Mouse (Mus musculus) liver, embryonic 12.5 days (tissue): ENCODE data around the gene Fat3. TPM values are rescaled to one million over a fixed set of nuclear protein-coding genes. Genes with fewer than 3 reads are reported as not detected.

ENCODE experiments used
- ATAC-seq: fragments of 200-750 bp; cut with Nextera tagmentation; 2 replicates; pipeline ENCODE4 v1.8.0; 2017; ENCODE audit warnings: moderate number of reproducible peaks, mild to moderate bottlenecking, moderate library complexity
- H3K27ac ChIP-seq: fragments of 300-500 bp; sonication (generic); 2 replicates; pipeline ENCODE4 v1.5.1; 2016; ENCODE audit warnings: mild to moderate bottlenecking
- H3K27me3 ChIP-seq: fragments of 300-500 bp; sonication (generic); replicated peaks from 2 replicates; pipeline ENCODE4 v1.6.1; 2016; ENCODE audit warnings: mild to moderate bottlenecking, moderate library complexity
- H3K36me3 ChIP-seq: fragments of 300-500 bp; sonication (generic); 2 replicates; pipeline ENCODE4 v1.6.1; 2016; ENCODE audit warnings: mild to moderate bottlenecking, moderate library complexity
- H3K4me1 ChIP-seq: fragments of 300-500 bp; sonication (generic); 2 replicates; pipeline ENCODE4 v1.6.1; 2016
- H3K4me2 ChIP-seq: fragments of 300-500 bp; sonication (generic); 2 replicates; pipeline ENCODE4 v1.6.1; 2016; ENCODE audit warnings: mild to moderate bottlenecking, moderate library complexity
- H3K4me3 ChIP-seq: fragments of 300-500 bp; sonication (generic); 2 replicates; pipeline ENCODE4 v1.5.1; 2016; ENCODE audit warnings: mild to moderate bottlenecking, moderate library complexity
- H3K9ac ChIP-seq: fragments of 300-500 bp; sonication (generic); 2 replicates; pipeline ENCODE4 v1.6.1; 2016; ENCODE audit warnings: mild to moderate bottlenecking, moderate library complexity
- H3K9me3 ChIP-seq: fragments of 300-500 bp; sonication (generic); replicated peaks from 2 replicates; pipeline ENCODE4 v1.6.1; 2016; ENCODE audit warnings: mild to moderate bottlenecking, moderate library complexity
- WGBS: fragments of 180-500 bp; shearing (Covaris S2); methylation state at CpG from one replicate; pipeline ENCODE4 v1.1.7; 2016; ENCODE audit not compliant: insufficient replicate concordance; 5-methylcytosine and 5-hydroxymethylcytosine counted together
- polyA plus RNA-seq: library from polyadenylated mRNA; unstranded; fragments of >200 nt; fragmentation: Nextera tagmentation; extraction: Ambion mirVana; gene quantifications from 2 replicates; pipeline ENCODE4 v1.2.1, GENCODE M21; 2016

Gene Fat3
- polyA plus RNA-seq, 1 experiment from 2014 or later = 0.18 TPM

DNA sequence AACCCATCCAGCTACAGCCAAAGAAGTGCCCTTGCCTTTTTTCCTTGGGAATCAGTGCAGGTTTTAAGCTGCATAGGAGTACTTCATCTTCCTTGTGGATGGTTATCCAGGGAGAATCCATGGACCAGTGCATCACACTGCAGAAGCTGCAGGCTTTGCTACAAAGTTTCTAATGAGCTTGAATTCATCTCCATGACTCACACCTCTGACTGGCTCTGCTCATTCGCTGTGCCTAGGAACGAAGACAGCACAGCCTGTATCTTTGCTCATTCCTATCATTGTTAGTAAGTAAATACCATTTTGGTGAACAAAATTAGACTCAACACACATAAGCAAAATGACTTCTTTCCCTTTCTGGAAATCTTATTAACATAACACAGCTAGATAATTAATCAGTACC is 78.4 kb downstream of the Fat3 start:
- 78% methylated on average over 2 of the region's 2 CpGs for WGBS
- no peaks in the 10 kb centered on the region for H3K4me1 ChIP-seq
- H3K27me3 ChIP-seq = no peaks in the 10 kb centered on the region
- H3K9ac ChIP-seq = no peak overlapping the region
- ATAC-seq = no peak
- H3K4me3 ChIP-seq = no peak overlapping the region
- no peaks in the 10 kb centered on the region for H3K9me3 ChIP-seq
- no peak overlapping the region for H3K27ac ChIP-seq
- no peaks in the 10 kb centered on the region for H3K36me3 ChIP-seq
- no peak overlapping the region for H3K4me2 ChIP-seq

DNA sequence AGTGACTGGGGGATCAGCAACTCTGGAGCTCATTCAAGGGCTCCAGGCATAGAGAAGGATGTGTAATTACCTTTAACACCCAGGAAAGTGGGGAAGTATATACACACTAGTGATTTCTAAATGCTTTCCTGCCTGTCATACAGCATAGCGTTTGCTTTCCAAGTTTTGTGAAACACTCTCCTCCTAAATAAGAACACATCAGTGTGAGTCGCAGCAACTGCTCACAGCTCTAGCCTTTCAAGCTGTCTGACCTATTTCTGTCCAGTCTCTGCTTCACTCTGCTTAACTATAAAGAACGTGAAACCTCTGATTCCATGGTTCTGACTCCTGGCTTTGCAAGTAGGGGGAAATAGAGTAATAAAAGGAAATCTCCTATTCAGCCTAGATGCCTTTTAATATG is 98.3 kb downstream of the Fat3 start:
- Histone ChIP-seq H3K36me3 (no peaks in the 10 kb centered on the region), H3K9me3 (no peaks in the 10 kb centered on the region), H3K4me2 (no peak overlapping the region), H3K27me3 (no peaks in the 10 kb centered on the region), H3K4me3 (no peak overlapping the region), H3K27ac (no peak overlapping the region), H3K4me1 (peaks cover 4% of the 10 kb centered on the region; the same call in 1 of the 2 replicates), H3K9ac (no peak overlapping the region)
- WGBS = 73% methylated on average over 3 of the region's 3 CpGs
- no peak for ATAC-seq

DNA sequence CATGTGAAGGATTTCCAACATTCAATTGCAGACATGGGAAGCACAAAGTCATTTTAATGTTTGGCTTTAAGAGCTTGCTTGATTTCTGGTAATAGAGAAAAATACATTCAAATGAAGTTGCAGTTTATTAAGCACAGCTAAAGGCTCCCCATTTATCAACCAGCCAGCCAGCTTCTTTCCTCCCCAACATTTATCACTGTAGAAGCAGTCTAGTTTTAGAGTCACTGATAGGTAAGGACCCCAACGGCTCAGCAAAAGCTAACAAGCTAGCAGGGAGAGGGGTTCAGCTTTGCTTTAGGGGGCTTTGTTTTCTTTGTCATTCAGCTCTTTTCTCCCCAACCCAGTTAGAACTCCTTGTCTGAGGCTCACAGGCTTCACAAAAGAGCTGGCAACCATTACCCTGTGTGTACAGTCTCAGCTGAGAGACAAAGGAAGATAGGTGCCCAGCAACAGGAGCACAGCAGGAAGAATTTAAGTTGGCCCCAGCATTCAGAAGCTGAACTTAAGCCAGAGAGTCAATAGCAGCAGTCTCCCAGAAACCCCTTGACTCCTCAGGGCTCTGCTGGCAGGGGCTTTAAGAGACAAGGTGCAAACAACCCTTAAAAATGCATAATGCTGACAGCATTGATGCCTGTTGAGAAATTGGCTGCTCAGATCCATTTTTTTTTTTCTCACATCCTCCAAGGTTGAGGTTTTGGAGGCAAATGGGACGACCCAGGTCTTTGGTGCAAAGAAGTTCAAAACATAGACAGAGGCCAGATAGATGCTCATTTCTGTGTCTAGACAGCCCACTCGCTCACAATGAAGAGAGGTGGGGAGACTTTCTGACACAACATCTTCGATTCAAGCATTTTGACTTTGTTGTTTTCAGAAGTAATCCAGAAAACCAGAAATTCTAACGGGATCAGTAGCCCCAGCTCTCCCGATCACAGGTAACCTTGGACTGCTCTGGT is 102.1 kb downstream of the Fat3 start:
- no peaks in the 10 kb centered on the region for H3K9me3 ChIP-seq
- WGBS = 47% methylated on average over 6 of the region's 6 CpGs
- no peaks in the 10 kb centered on the region for H3K27me3 ChIP-seq
- no peak overlapping the region for H3K4me3 ChIP-seq
- no peaks in the 10 kb centered on the region for H3K36me3 ChIP-seq
- no peak overlapping the region for H3K9ac ChIP-seq
- H3K4me2 ChIP-seq = no peak overlapping the region
- H3K27ac ChIP-seq = no peak overlapping the region
- no peak for ATAC-seq
- H3K4me1 ChIP-seq = peaks cover 4% of the 10 kb centered on the region; the same call in 1 of the 2 replicates

DNA sequence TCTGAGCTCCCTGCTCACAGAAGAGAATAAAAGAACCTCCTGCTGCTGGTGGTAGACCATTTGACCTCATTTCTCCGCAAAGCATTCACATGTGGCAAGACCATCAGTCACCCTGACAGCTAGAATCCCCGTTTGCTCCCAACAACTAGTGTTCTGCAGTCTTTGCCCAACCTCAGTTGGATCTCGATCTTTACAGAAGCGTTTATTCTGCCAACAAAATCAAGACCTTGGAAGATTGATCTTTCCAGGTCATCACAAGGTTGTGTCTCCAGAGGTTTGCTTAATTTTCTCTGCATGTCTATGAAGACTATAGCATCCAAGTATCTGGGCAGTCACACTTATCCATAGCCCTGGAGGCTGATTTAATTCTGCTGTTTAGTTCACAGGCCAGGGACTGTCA is 111.9 kb downstream of the Fat3 start:
- no peak for ATAC-seq
- H3K9ac ChIP-seq = no peak overlapping the region
- no peaks in the 10 kb centered on the region for H3K36me3 ChIP-seq
- no peak overlapping the region for H3K4me2 ChIP-seq
- no peaks in the 10 kb centered on the region for H3K9me3 ChIP-seq
- no peak overlapping the region for H3K27ac ChIP-seq
- H3K4me3 ChIP-seq = no peak overlapping the region
- WGBS = 53% methylated on average over 4 of the region's 4 CpGs
- H3K4me1 ChIP-seq = no peaks in the 10 kb centered on the region
- no peaks in the 10 kb centered on the region for H3K27me3 ChIP-seq

DNA sequence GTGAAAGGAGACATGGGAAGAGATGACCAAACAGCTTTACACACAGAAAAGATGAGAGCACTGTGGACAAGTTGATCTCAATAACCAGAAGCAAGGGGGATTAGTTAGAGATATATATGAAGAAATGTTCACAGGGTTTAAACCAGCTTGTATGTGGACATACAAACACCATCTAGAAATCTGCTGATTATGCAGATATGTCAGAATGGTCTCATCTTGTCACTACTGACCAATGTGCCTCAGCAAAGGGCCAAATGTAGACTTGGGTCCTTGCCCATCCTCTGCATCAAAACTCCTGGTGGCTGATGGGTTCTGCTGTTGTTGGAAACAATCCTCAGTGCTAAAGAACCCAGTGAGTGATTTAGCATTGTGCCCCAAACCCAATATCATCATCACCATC is 113.6 kb downstream of the Fat3 start:
- Histone ChIP-seq H3K27ac (no peak overlapping the region), H3K27me3 (no peaks in the 10 kb centered on the region), H3K4me3 (no peak overlapping the region), H3K4me1 (no peaks in the 10 kb centered on the region), H3K36me3 (no peaks in the 10 kb centered on the region), H3K9me3 (no peaks in the 10 kb centered on the region), H3K4me2 (no peak overlapping the region), H3K9ac (no peak overlapping the region)
- ATAC-seq = no peak

DNA sequence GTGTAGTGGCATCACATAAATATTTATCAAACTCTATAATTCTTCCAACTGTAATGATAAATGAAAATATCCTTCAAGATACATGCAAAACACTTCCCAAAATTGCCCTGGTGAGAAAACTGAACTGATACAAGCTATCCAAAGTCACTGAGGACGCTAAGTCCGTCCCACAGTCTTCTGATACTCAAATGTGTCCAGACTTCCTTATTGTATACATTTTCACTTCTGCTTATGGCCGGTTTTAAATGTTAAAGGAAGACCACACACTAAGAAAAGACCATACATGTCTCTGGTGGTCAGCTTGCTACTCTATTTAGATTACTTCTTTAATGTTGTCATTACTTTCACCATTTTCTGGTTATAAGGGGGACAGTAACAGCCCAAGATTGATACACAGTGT is 137.4 kb downstream of the Fat3 start:
- WGBS = 53% methylated on average over 3 of the region's 3 CpGs
- no peak overlapping the region for H3K9ac ChIP-seq
- H3K4me2 ChIP-seq = no peak overlapping the region
- no peak overlapping the region for H3K4me3 ChIP-seq
- no peaks in the 10 kb centered on the region for H3K9me3 ChIP-seq
- H3K27ac ChIP-seq = no peak overlapping the region
- no peaks in the 10 kb centered on the region; the same call in 1 of the 2 replicates for H3K27me3 ChIP-seq
- no peaks in the 10 kb centered on the region for H3K4me1 ChIP-seq
- no peak for ATAC-seq
- H3K36me3 ChIP-seq = no peaks in the 10 kb centered on the region

DNA sequence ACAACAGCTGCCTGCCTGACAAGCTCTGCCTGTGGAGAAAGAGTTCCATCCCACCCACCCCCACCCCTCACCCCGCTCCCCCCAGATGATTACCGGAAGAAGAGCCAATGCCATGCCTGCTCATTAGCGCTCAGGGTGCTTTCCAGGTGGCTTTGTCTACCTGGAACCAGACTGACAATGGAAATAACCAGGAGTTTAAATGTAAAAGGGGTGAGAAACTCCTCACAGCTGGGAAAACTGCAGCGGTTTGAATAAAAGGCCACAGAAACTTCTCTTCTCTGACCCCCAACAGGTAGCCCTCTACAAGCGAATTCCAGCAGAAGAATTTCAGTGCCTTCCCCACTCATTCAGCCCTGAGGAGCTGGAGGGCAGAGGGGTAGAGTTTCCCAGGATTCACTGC is 139.3 kb downstream of the Fat3 start:
- Histone ChIP-seq H3K9ac (no peak overlapping the region), H3K9me3 (no peaks in the 10 kb centered on the region)
- no peak for ATAC-seq

DNA sequence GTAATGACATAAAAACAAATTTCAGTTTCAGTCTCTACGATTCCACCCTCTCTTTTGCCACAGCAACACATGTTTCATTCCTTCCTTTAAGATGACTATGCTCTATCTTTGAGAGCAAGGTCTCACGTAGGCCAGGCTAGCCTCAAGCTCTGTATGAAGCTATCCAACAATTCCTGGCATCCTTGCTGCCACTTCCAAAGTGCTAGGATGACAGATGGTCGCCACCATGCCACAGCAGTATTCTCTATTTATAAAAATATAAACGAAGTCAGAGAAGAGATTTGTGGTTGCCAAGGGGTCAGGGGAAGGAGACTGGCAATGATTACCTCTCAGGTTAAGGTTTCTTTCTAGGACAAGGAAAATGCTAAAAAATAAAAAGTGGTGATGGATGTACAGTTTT is 144.4 kb downstream of the Fat3 start:
- Histone ChIP-seq H3K36me3 (no peaks in the 10 kb centered on the region), H3K4me3 (no peak overlapping the region), H3K4me1 (no peaks in the 10 kb centered on the region), H3K9ac (no peak overlapping the region), H3K27ac (no peak overlapping the region), H3K4me2 (no peak overlapping the region), H3K9me3 (no peaks in the 10 kb centered on the region), H3K27me3 (no peaks in the 10 kb centered on the region; the same call in 1 of the 2 replicates)
- no peak for ATAC-seq
- WGBS = 43% methylated on average over 4 of the region's 4 CpGs

More for the DNA sequence above, 139.3 kb downstream of the Fat3 start:
- Histone ChIP-seq H3K27ac (no peak overlapping the region), H3K4me2 (no peak overlapping the region), H3K27me3 (no peaks in the 10 kb centered on the region; the same call in 1 of the 2 replicates), H3K36me3 (no peaks in the 10 kb centered on the region), H3K4me3 (no peak overlapping the region), H3K4me1 (no peaks in the 10 kb centered on the region)
- WGBS = 13% methylated on average over 5 of the region's 5 CpGs

DNA sequence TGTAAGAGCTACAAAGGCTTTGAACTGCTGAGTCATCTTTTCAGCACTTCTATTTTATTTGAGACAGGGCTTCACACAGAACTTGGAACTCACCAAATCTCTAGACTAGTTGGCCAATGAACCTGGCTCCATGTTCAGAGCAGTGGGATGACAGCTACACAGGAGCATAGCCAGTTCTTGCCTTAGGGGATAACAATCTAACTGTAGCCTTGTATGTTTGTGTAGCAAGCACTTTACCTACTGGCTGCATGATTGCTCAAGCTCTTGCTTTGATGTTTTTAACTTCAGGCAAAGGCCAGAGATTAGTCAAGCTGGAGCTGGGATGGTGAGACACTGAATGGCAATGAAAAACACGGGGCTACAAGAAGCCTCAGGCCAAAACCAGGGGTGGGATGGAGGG is 146.2 kb downstream of the Fat3 start:
- no peak overlapping the region for H3K9ac ChIP-seq
- no peak overlapping the region for H3K4me3 ChIP-seq
- no peak for ATAC-seq
- no peaks in the 10 kb centered on the region for H3K27me3 ChIP-seq
- H3K36me3 ChIP-seq = no peaks in the 10 kb centered on the region
- H3K27ac ChIP-seq = no peak overlapping the region
- H3K9me3 ChIP-seq = no peaks in the 10 kb centered on the region
- no peak overlapping the region for H3K4me2 ChIP-seq
- no peaks in the 10 kb centered on the region for H3K4me1 ChIP-seq
- 19% methylated on average over 1 of the region's 1 CpGs for WGBS

DNA sequence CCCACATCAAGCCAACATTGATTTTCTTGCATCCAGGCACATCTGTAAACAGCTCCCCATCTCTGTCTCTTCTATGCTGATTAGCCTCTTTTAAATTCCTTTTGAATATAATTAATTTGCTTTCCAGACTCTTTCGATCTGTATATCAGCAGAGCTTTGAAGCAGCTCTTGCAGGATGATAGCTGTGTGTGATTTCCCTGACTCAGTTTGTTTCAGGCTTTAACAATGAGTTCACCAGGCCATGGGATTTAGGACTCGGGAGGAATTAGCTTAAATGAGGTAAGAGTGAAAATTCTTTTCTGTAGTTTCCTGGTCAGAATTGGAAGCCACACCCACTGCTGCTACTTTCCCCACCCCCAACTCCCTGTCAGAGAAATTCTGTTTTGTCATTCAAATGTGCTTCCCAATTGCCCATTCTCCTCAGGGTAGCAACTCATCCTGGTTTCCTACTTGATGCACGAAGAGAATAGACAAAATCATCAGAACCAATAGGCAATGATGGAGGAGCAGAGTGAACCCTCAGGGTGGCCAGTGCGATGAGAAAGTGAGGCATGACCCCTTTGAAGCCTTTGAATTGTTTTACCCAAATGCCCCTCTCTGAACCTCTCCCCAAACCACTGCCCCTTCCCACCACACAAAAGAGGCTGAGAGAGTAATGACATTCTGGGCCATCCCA is 147.9 kb downstream of the Fat3 start:
- Histone ChIP-seq H3K27me3 (no peaks in the 10 kb centered on the region), H3K36me3 (no peaks in the 10 kb centered on the region), H3K9me3 (no peaks in the 10 kb centered on the region), H3K4me2 (no peak overlapping the region), H3K27ac (no peak overlapping the region), H3K9ac (no peak overlapping the region), H3K4me3 (no peak overlapping the region), H3K4me1 (no peaks in the 10 kb centered on the region)
- ATAC-seq = no peak
- WGBS = 29% methylated on average over 4 of the region's 4 CpGs

DNA sequence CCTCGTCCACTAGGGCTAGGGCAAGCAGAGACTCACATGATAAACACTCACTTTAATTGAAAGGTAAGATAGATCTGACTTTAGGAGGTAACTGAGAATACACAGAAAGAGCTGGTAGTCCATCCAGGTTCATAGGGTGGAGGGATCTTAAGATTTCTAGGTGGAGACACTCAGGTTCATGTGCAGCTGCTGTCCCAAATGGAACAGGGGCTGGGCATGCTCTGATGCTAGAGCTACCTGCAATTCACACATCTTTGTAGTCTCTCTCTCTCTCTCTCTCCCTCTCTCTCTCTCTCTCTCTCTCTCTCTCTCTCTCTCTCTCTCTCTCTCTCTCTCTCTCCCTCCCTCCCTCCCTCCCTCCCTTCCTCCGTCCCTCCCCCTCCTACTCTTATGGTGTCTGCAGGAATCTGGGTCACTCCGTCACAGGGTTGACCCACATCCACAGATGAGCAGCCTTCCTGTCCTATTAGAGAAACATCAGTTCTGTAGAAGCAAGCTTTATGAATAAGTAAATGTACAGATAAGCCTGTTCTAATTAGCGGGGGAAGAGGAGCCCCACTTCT is 148.5 kb downstream of the Fat3 start:
- H3K27ac ChIP-seq = no peak overlapping the region
- H3K9ac ChIP-seq = no peak overlapping the region
- no peaks in the 10 kb centered on the region for H3K36me3 ChIP-seq
- WGBS = 30% methylated on average over 3 of the region's 4 CpGs
- no peaks in the 10 kb centered on the region for H3K9me3 ChIP-seq
- H3K4me2 ChIP-seq = no peak overlapping the region
- H3K4me1 ChIP-seq = no peaks in the 10 kb centered on the region
- no peak for ATAC-seq
- no peak overlapping the region for H3K4me3 ChIP-seq
- no peaks in the 10 kb centered on the region for H3K27me3 ChIP-seq
